Mouse (Mus musculus) cerebellum, adult 9-10 months (tissue): ENCODE measurements around the gene Masp1.

ENCODE experiments used
- DNase-seq: peaks from one replicate; pipeline ENCODE4 v3.0.0; 2022

Gene Masp1

GRCm38 (mm10) chr16:23457338-23457737 is 63.3 kb downstream of the Masp1 start:
- DNase-seq = no peak

- peak; percentile 53 for DNase-seq
Measured at GRCm38 (mm10) chr16:23456534-23456933, 64.1 kb downstream of the Masp1 start.

- no peak for DNase-seq
Measured at GRCm38 (mm10) chr16:23454376-23454775, 66.2 kb downstream of the Masp1 start.

- peak; percentile 21 for DNase-seq
Measured at GRCm38 (mm10) chr16:23452476-23452875, 68.1 kb downstream of the Masp1 start.

GRCm38 (mm10) chr16:23450816-23451215 is 69.8 kb downstream of the Masp1 start:
- DNase-seq = no peak

- DNase-seq = no peak
Measured at GRCm38 (mm10) chr16:23449946-23450345, 70.7 kb downstream of the Masp1 start.

- DNase-seq = no peak
Measured at GRCm38 (mm10) chr16:23444231-23444630, 76.4 kb downstream of the Masp1 start.

- no peak for DNase-seq
Measured at GRCm38 (mm10) chr16:23437404-23438166, 83.0 kb downstream of the Masp1 start.

- peak; percentile 29 for DNase-seq
Measured at GRCm38 (mm10) chr16:23429991-23430390, 90.6 kb downstream of the Masp1 start.

GRCm38 (mm10) chr16:23428647-23429319 is 91.8 kb downstream of the Masp1 start, which contains the start of gene Rtp1:
Rtp1 (plus strand) TSS chr16:23429133.
- peak; percentile 10 for DNase-seq

- DNase-seq = peak; percentile 20
Measured at GRCm38 (mm10) chr16:23427701-23428100, 92.9 kb downstream of the Masp1 start.

GRCm38 (mm10) chr16:23423825-23424224 is 96.8 kb downstream of the Masp1 start:
- no peak for DNase-seq

GRCm38 (mm10) chr16:23419565-23420085 is 101.0 kb downstream of the Masp1 start:
- no peak for DNase-seq

- DNase-seq = no peak
Measured at GRCm38 (mm10) chr16:23417456-23418240, 103.0 kb downstream of the Masp1 start.

GRCm38 (mm10) chr16:23416657-23417293 is 103.8 kb downstream of the Masp1 start:
- no peak for DNase-seq

- DNase-seq = no peak
Measured at GRCm38 (mm10) chr16:23416261-23416656, 104.4 kb downstream of the Masp1 start.

- DNase-seq = no peak
Measured at GRCm38 (mm10) chr16:23412930-23413329, 107.7 kb downstream of the Masp1 start.

GRCm38 (mm10) chr16:23403008-23403755 is 117.4 kb downstream of the Masp1 start:
- peak; percentile 46 for DNase-seq

GRCm38 (mm10) chr16:23401959-23402358 is 118.7 kb downstream of the Masp1 start:
- DNase-seq = no peak

GRCm38 (mm10) chr16:23401463-23401862 is 119.2 kb downstream of the Masp1 start:
- no peak for DNase-seq
